Mouse (Mus musculus): ENCODE results near the gene Lama2. TPM values are rescaled to one million over a fixed set of nuclear protein-coding genes. Genes with fewer than 3 reads are reported as not detected.
"Not testable (repeated sequence)": the region's sequence is repeated elsewhere in the genome, so short reads cannot be mapped to it uniquely, and the experiment has no call there.

The Lama2 gene
- polyA plus RNA-seq, 1 experiment from 2014 or later: 22.3 TPM

DNA sequence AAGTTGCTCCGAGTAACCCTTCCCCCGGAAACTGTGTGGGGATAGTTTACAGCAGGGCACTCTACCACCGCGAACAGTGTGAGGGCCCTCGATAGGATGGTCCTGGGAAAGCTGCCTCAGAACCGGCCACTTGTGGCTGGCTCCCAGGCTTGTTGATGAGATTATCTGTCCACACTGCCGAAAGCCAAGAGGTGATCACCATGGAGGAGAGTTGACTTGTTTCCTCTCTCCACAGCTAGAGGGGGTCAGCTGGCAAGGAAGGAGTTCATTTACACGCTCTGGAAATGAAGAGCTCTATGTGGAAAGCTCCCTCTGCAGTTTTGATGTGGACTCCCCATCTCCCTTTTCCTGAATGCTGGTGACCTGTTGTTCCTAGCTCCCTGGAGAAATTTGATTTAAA lies 669.9 kb downstream of the Lama2 start:
- Histone ChIP-seq H3K9ac (no peak overlapping the region), H3K4me2 (no peak overlapping the region), H3K27ac (no peak overlapping the region), H3K27me3 (no peaks in the 10 kb centered on the region), H3K9me3 (no peaks in the 10 kb centered on the region), H3K4me3 (no peak overlapping the region), H3K36me3 (no peaks in the 10 kb centered on the region), H3K4me1 (no peaks in the 10 kb centered on the region)
- ATAC-seq (ENCODE audit: insufficient number of reproducible peaks, insufficient read depth, low FRiP score, low TSS enrichment, low read depth): no peak
- WGBS: 67% methylated on average over 8 of the region's 8 CpGs

DNA sequence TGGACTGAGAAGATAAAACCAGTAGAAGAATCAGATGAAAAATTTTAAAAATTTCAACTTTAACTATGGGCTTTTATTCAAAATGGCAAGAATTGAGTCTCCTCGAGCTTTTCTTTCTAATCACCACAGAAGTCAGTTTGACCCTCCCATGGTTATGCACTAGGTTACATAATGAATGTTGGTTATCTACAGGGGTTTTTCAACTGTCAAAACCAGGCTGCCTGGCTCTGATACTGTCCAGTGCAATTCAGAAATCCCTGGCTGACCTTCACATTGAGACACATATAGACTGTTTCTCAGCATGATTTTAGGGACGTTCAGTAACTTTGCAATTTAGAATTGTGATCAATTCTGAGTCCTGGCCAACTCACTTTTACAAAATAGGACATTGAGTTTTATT lies 671.2 kb downstream of the Lama2 start:
- ATAC-seq (ENCODE audit: insufficient number of reproducible peaks, insufficient read depth, low FRiP score, low TSS enrichment, low read depth): no peak
- no peak overlapping the region for H3K27ac ChIP-seq
- no peaks in the 10 kb centered on the region for H3K27me3 ChIP-seq
- WGBS: 79% methylated on average over 2 of the region's 2 CpGs
- H3K4me2 ChIP-seq: no peak overlapping the region
- no peaks in the 10 kb centered on the region for H3K4me1 ChIP-seq
- H3K4me3 ChIP-seq: no peak overlapping the region
- H3K9ac ChIP-seq: no peak overlapping the region
- H3K9me3 ChIP-seq: no peaks in the 10 kb centered on the region
- no peaks in the 10 kb centered on the region for H3K36me3 ChIP-seq

DNA sequence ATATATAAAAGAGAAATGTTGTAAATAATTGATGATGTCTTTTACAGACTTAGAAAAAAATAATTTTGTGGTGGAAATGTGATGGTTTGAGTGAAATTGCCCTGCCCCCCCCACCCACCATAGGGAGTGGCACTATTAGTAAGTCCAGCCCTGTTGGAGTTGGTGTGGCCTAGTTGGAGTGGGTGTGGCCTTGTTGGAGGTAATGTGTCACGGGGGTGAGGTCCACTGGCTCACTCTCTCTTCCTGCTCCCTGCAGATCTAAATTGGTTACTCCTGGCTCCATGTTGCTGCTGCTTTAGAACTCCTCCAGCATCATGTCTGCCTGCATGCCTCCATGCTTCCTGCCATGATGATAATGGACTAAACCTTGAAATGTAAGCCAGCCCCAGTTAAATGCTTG lies 680.0 kb downstream of the Lama2 start:
- H3K9me3 ChIP-seq: no peaks in the 10 kb centered on the region
- ATAC-seq (ENCODE audit: insufficient number of reproducible peaks, insufficient read depth, low FRiP score, low TSS enrichment, low read depth): no peak
- H3K27ac ChIP-seq: no peak overlapping the region
- no peak overlapping the region for H3K4me3 ChIP-seq
- no peaks in the 10 kb centered on the region for H3K36me3 ChIP-seq
- 48% methylated on average over 1 of the region's 1 CpGs for WGBS
- no peaks in the 10 kb centered on the region for H3K27me3 ChIP-seq
- H3K9ac ChIP-seq: no peak overlapping the region
- no peak overlapping the region for H3K4me2 ChIP-seq
- H3K4me1 ChIP-seq: no peaks in the 10 kb centered on the region

DNA sequence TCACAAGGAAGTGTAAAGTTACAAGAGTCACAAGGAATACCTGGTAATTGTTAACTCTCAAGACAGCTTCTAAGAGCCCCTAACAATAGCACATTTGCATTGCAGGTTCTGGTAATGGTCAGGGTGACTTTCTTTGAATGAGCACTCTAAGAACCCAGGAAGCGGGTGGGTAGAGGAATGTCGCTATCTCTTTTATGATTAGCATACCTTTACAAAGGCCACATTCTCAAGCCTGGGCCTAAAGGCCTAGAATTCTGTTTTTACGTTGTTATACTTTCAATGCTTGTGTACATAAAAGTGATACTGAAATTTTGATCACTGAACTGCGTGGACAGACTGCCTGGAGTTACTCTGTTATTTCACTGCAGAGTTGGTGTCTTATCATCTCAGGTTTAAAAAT lies 681.1 kb downstream of the Lama2 start:
- H3K27ac ChIP-seq; H3K4me3 ChIP-seq; H3K9ac ChIP-seq; H3K36me3 ChIP-seq; H3K27me3 ChIP-seq; ATAC-seq (ENCODE audit: insufficient number of reproducible peaks, insufficient read depth, low FRiP score, low TSS enrichment, low read depth); H3K4me1 ChIP-seq; H3K9me3 ChIP-seq; H3K4me2 ChIP-seq: not testable (repeated sequence)
- 85% methylated on average over 4 of the region's 4 CpGs for WGBS

DNA sequence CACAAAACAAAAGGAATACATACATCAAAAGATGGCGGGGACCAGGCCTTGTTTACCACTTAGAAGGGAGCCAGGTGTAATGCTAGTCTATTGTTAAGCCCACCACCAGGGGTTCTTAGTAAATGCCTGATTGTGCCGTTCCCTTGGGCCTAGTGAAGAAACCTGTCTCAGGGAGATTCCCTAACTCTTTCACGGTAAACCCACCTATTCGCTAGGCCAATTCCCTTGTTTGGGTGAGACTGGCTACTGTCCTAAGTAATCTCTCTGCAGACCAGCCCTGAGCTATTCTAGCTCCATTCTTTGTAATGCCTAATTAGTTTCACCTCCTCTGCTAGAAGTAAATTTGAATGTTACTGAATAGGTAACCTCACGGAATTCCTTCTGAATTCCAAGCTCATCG lies 683.5 kb downstream of the Lama2 start:
- not testable (repeated sequence) for H3K9ac ChIP-seq; H3K27me3 ChIP-seq; ATAC-seq (ENCODE audit: insufficient number of reproducible peaks, insufficient read depth, low FRiP score, low TSS enrichment, low read depth); H3K27ac ChIP-seq; H3K9me3 ChIP-seq; H3K4me3 ChIP-seq; H3K4me1 ChIP-seq; H3K4me2 ChIP-seq; H3K36me3 ChIP-seq
- 81% methylated on average over 6 of the region's 6 CpGs for WGBS
